ENCODE assay signal across 10 mouse cellular contexts in the genomic region with DNA sequence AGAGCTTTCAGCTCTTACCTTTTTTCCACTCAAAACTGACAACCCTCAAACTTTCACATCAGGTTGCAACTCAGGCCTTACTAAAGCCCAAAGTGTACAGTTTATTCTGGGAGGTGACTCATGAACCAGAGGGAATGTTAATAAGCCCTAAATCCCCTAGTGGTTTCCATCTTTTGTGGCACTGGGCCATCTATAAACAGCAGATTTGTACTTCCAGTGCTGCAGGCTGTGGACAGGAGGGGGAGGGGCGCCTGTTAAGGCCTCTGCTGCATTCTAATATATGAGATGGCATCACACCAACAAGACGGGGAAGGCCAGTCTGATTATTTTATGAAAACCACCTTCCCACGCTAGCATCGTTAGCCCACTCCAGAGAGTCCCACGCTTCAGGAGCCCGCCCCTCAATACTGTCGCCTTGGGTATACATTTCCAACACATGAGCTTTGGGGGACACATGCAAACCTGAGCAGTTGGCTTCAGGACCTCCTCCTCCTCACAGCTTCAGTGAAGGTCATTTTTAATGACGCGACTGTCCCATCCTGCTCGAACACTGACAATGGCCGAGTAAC. TPM values are rescaled to one million over a fixed set of nuclear protein-coding genes. Genes with fewer than 3 reads are reported as not detected.
DNase-seq lines count a peak whose midpoint lies in the region; ATAC-seq and TF ChIP-seq lines count a peak whose summit lies in the region.
"Had no signal": no experiment of that assay in that cellular context is flagged by ENCODE, and none has a peak within 500 bp of the region (broad histone marks: within the 10 kb centered on the region; RNA-seq: fewer than 3 reads in every experiment).

No protein-coding gene starts in this region.

- H3K9me3 ChIP-seq in intestine, embryonic 15.5 days = no peaks in the 10 kb centered on the region
- no peaks in the 10 kb centered on the region for H3K9me3 ChIP-seq in intestine, postnatal 0 days (ENCODE audit: control insufficient read depth)
- H3K9me3 ChIP-seq in heart, postnatal 0 days (replicated peaks; ENCODE audit: control insufficient read depth, low read length) = no peaks in the 10 kb centered on the region
- no peaks in the 10 kb centered on the region for H3K9me3 ChIP-seq in limb, embryonic 12.5 days

- H3K27me3 ChIP-seq in intestine, embryonic 15.5 days (replicated peaks) = no peaks in the 10 kb centered on the region
- no peaks in the 10 kb centered on the region for H3K27me3 ChIP-seq in intestine, postnatal 0 days (replicated peaks; ENCODE audit: control insufficient read depth, insufficient read depth, low read length)
- H3K27me3 ChIP-seq in heart, postnatal 0 days (ENCODE audit: control insufficient read depth, insufficient read depth, low read length) = no peaks in the 10 kb centered on the region
- H3K27me3 ChIP-seq in limb, embryonic 12.5 days = no peaks in the 10 kb centered on the region

- TF ChIP-seq CTCF in intestine, postnatal 0 days (IDR thresholded peaks at IDR 0.05; ENCODE audit: low read depth) = no peak; the same call in 1 of the 2 replicates
- no peak for TF ChIP-seq CTCF in heart, postnatal 0 days (IDR thresholded peaks at IDR 0.05; ENCODE audit: low read depth)

- 0 out of 2 replicates have a peak, but pooled peaks cover 3% of the 10 kb centered on the region for H3K4me1 ChIP-seq in intestine, embryonic 15.5 days (replicated peaks)
- H3K4me1 ChIP-seq in intestine, postnatal 0 days (replicated peaks; ENCODE audit: control insufficient read depth, insufficient read depth, low read length) = no peaks in the 10 kb centered on the region
- peaks cover 18% of the 10 kb centered on the region for H3K4me1 ChIP-seq in heart, postnatal 0 days (ENCODE audit: control insufficient read depth, insufficient read depth)
- peaks cover 23% of the 10 kb centered on the region for H3K4me1 ChIP-seq in limb, embryonic 12.5 days (replicated peaks)

- H3K27ac ChIP-seq in intestine, embryonic 15.5 days = no peak overlapping the region
- no peak overlapping the region for H3K27ac ChIP-seq in intestine, postnatal 0 days (ENCODE audit: low read depth, low read length)
- H3K27ac ChIP-seq in heart, postnatal 0 days (ENCODE audit: low read depth) = peak overlapping the region; percentile 64
- peak overlapping the region; percentile 23; the same call in 1 of the 2 replicates for H3K27ac ChIP-seq in limb, embryonic 12.5 days
- H3K27ac ChIP-seq: liver, embryonic 14.5 days had no signal

- no peak overlapping the region for H3K9ac ChIP-seq in intestine, embryonic 15.5 days
- H3K9ac ChIP-seq in intestine, postnatal 0 days (ENCODE audit: low read depth, low read length) = no peak overlapping the region
- no peak overlapping the region for H3K9ac ChIP-seq in heart, postnatal 0 days (replicated peaks; ENCODE audit: low read depth, low read length)
- no peak overlapping the region for H3K9ac ChIP-seq in limb, embryonic 12.5 days (replicated peaks)
- H3K9ac ChIP-seq: liver, embryonic 14.5 days had no signal

- H3K36me3 ChIP-seq in intestine, embryonic 15.5 days = no peaks in the 10 kb centered on the region
- no peaks in the 10 kb centered on the region for H3K36me3 ChIP-seq in intestine, postnatal 0 days (ENCODE audit: control insufficient read depth, insufficient read depth)
- no peaks in the 10 kb centered on the region for H3K36me3 ChIP-seq in heart, postnatal 0 days (replicated peaks; ENCODE audit: control insufficient read depth, insufficient read depth, low read length)
- H3K36me3 ChIP-seq in limb, embryonic 12.5 days = no peaks in the 10 kb centered on the region

- peak; percentile 97 for DNase-seq in NIH3T3 (ENCODE audit: low read depth)
- DNase-seq in heart, postnatal 0 days (ENCODE audit: low spot score) = peak; percentile 75
- no peak for DNase-seq in right cerebral cortex, postnatal 14 days
- DNase-seq in layer of hippocampus, adult 18-20 months (ENCODE audit: low spot score in 2 of 2) = no peak
- no peak for DNase-seq in ovary, postnatal 14 days (ENCODE audit: low spot score)
- DNase-seq: thymus, adult 2 months had no signal

- 0 out of 2 replicates have a peak, but pooled peaks have one; percentile 49 for ATAC-seq in intestine, embryonic 15.5 days
- ATAC-seq in intestine, postnatal 0 days = no peak
- ATAC-seq in heart, postnatal 0 days (ENCODE audit: insufficient read depth, low read depth) = peak; percentile 84
- ATAC-seq in limb, embryonic 12.5 days (ENCODE audit: insufficient number of reproducible peaks, insufficient read depth, low FRiP score, low TSS enrichment, low read depth) = no peak

- H3K4me3 ChIP-seq in intestine, embryonic 15.5 days (replicated peaks) = no peak overlapping the region
- H3K4me3 ChIP-seq in intestine, postnatal 0 days (ENCODE audit: low read depth, low read length) = no peak overlapping the region
- H3K4me3 ChIP-seq in heart, postnatal 0 days (ENCODE audit: low read depth, low read length) = no peak overlapping the region
- H3K4me3 ChIP-seq in limb, embryonic 12.5 days (replicated peaks) = no peak overlapping the region

- WGBS in intestine, embryonic 15.5 days = 75% methylated on average over 11 of the region's 11 CpGs
- 78% methylated on average over 11 of the region's 11 CpGs for WGBS in intestine, postnatal 0 days
- WGBS in heart, postnatal 0 days = 56% methylated on average over 11 of the region's 11 CpGs
- 59% methylated on average over 11 of the region's 11 CpGs for WGBS in limb, embryonic 12.5 days

- no peak for TF ChIP-seq EP300 in heart, postnatal 0 days (IDR thresholded peaks at IDR 0.05; ENCODE audit: low read depth)

- H3K4me2 ChIP-seq in intestine, embryonic 15.5 days (replicated peaks) = no peak overlapping the region
- no peak overlapping the region for H3K4me2 ChIP-seq in intestine, postnatal 0 days (replicated peaks; ENCODE audit: low read depth)
- H3K4me2 ChIP-seq in heart, postnatal 0 days (ENCODE audit: low read depth, low read length) = no peak overlapping the region
- H3K4me2 ChIP-seq in limb, embryonic 12.5 days = no peak overlapping the region

RNA-seq across cellular contexts. Expression of gene Slc25a13, which starts 48.3 kb away (rescaled TPM):
- polyA plus RNA-seq in intestine, embryonic 15.5 days (2015; fragmentation: Nextera tagmentation; extraction: Ambion mirVana) = 47.3 and 48.2 TPM in 2 replicates
- 32.3 and 35.4 TPM in 2 replicates for polyA plus RNA-seq in intestine, postnatal 0 days (2015; fragmentation: Nextera tagmentation; extraction: Ambion mirVana)
- total RNA-seq in heart, postnatal 0 days (2014; rRNA removed; ENCODE audit: low replicate concordance) = 79.7 and 83.1 TPM in 2 replicates
- 54.1 and 59.6 TPM in 2 replicates for polyA plus RNA-seq in heart, postnatal 0 days (2015; fragmentation: Nextera tagmentation; extraction: Ambion mirVana)
- 38.1 and 42.3 TPM in 2 replicates for polyA plus RNA-seq in limb, embryonic 12.5 days (2016; fragmentation: Nextera tagmentation; extraction: Ambion mirVana)
- total RNA-seq in layer of hippocampus, adult 18-20 months (2021) = 1 to 10 TPM; 3.5 to 5.4 TPM

Comparison
In these comparisons a context has a peak if more than half of its experiments do, and no peak if none do; other contexts are left out.
1. ATAC-seq: peak in intestine, embryonic 15.5 days (single experiment) and heart, postnatal 0 days (single experiment); none in intestine, postnatal 0 days (single experiment) and limb, embryonic 12.5 days (single experiment).
2. H3K27ac ChIP-seq: peak in heart, postnatal 0 days (single experiment) and limb, embryonic 12.5 days (single experiment); none in intestine, embryonic 15.5 days (single experiment) and intestine, postnatal 0 days (single experiment).
3. DNase-seq: peak in NIH3T3 (single experiment) and heart, postnatal 0 days (single experiment); none in right cerebral cortex, postnatal 14 days (single experiment), layer of hippocampus, adult 18-20 months (0 of 2) and ovary, postnatal 14 days (single experiment).